ENCODE assay signal across 15 mouse cellular contexts in the genomic region with DNA sequence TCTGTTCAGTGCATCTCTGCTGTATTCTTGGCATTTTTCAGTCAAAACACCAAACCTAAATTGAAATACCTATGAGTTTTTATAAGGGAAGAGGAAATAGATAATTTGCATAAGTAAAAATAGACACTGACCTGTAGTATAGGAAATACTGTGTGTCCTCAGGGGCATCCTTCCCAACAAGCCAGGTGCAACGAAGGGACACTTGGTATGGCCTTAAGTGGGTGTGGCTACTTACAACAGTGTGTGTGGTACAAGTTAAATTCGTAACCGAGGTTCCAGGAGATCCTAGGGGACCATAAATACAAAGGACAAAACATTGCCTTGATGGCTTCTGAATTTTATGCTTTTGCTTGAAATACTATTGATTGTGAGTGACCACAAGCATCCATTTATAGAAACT.
"Had no signal": no experiment of that assay in that cellular context is flagged by ENCODE, and none has a peak within 500 bp of the region (broad histone marks: within the 10 kb centered on the region; RNA-seq: fewer than 3 reads in every experiment).

No protein-coding gene starts in this region.

- H3K27me3 ChIP-seq: liver, embryonic 13.5 days; liver, embryonic 15.5 days; lung, embryonic 15.5 days; midbrain, embryonic 12.5 days; neural tube, embryonic 12.5 days had no signal

- DNase-seq: liver, embryonic 13.5 days; liver, postnatal 0 days; lung, adult 2 months; lung, postnatal 4 days; midbrain, embryonic 14.5 days; right cerebral cortex, postnatal 14 days; spleen, adult 18-20 months; thymus, adult 18-20 months; thymus, postnatal 14 days; thymus, postnatal 36 days had no signal

- H3K36me3 ChIP-seq: liver, embryonic 13.5 days; liver, embryonic 15.5 days; lung, embryonic 15.5 days; midbrain, embryonic 10.5 days; midbrain, embryonic 12.5 days; neural tube, embryonic 12.5 days had no signal
